Mouse (Mus musculus): ENCODE results near the gene Zfp39. TPM values are rescaled to one million over a fixed set of nuclear protein-coding genes. Genes with fewer than 3 reads are reported as not detected.
"Not testable (repeated sequence)": the region's sequence is repeated elsewhere in the genome, so short reads cannot be mapped to it uniquely, and the experiment has no call there.

Gene Zfp39
- polyA plus RNA-seq, 1 experiment = 6.3 TPM

DNA sequence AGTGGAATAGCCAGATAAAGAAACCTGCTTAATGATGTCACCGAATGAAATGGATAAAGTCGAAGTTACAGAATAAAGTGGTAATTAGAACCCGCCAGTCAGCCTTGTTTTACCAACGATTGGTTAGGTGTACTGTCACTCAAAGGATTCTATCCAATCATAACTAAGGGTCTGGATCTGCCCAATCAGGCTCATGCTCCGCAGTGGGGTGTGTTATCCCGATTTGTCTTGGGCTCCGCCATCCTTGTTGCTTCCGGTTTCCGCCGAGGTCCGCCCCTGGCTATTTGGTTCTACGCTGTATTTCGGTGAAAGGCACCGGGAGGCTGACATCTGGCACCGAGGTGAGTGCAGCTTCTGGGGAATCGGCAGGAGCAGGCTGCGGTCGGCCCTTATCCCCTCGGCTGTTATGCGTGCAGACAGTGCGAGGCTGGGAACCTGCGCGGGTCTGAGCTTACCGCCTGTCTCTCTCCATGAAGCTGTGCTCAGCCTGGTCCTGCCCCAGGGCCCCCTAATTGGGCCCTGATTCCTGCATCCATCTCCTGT, 57.0 kb downstream of the Zfp39 start, which contains the start of gene Gm12258:
Gm12258 (plus strand) TSS at position 240 of the 543 bp plus-strand sequence.
- peak; percentile 93 to 100 for DNase-seq (ENCODE audit: extremely low spot score in 1 of 2, low spot score in 1 of 2)

DNA sequence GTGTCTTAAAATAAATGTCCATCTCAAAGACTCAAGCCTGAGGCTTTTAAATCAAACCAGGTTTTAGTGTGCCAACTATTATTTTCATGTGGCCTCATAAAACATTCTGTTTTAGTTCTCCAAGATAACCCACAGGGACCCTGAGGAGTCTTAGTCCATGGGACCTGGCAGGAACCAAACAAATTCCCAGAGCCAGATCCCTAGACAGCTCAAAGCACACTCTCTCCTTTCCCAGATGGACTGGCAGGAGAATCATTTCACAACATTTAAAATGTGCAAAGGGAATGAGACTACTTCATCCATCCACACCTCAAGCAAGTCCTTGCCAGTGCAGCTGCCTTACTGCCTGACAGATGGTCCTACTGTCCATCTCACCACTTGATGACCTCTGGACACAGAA, 65.1 kb downstream of the Zfp39 start, which contains the start of gene Olfr311:
Olfr311 (plus strand) TSS at position 301 of the 400 bp plus-strand sequence.
- not testable (repeated sequence) for DNase-seq (ENCODE audit: extremely low spot score in 1 of 2, low spot score in 1 of 2)

Other genes with a start within 250 kb of the Zfp39 start
- not detected in 2 replicates for gene Olfr322, start 245.4 kb downstream of the Zfp39 start, polyA plus RNA-seq (2012; rRNA removed)
- gene Olfr320, start 223.1 kb downstream of the Zfp39 start, polyA plus RNA-seq (2012; rRNA removed) = not detected in 2 replicates
- not detected in 2 replicates for gene Olfr319, start 205.1 kb downstream of the Zfp39 start, polyA plus RNA-seq (2012; rRNA removed)
- not detected in 2 replicates for gene Olfr318, start 180.2 kb downstream of the Zfp39 start, polyA plus RNA-seq (2012; rRNA removed)
- 0.06 TPM in 1 of 2 replicates, not detected in the other for gene Olfr317, start 165.0 kb downstream of the Zfp39 start, polyA plus RNA-seq (2012; rRNA removed)
- gene Olfr316, start 151.5 kb downstream of the Zfp39 start, polyA plus RNA-seq (2012; rRNA removed) = 1.7 and 3.6 TPM in 2 replicates
- not detected in 2 replicates for gene Olfr315, start 131.0 kb downstream of the Zfp39 start, polyA plus RNA-seq (2012; rRNA removed)
- gene Olfr314, start 121.3 kb downstream of the Zfp39 start, polyA plus RNA-seq (2012; rRNA removed) = not detected in 2 replicates
- 1.2 TPM in 2 replicates for gene Fam183b, start 102.3 kb downstream of the Zfp39 start, polyA plus RNA-seq (2012; rRNA removed)
- gene Olfr313, start 89.2 kb downstream of the Zfp39 start, polyA plus RNA-seq (2012; rRNA removed) = not detected in 2 replicates
- 0.02 TPM in 1 of 2 replicates, not detected in the other for gene Olfr312, start 75.0 kb downstream of the Zfp39 start, polyA plus RNA-seq (2012; rRNA removed)
- gene Olfr311, start 65.0 kb downstream of the Zfp39 start, polyA plus RNA-seq (2012; rRNA removed) = 0.06 TPM in 1 of 2 replicates, not detected in the other
- 19.7 and 22.5 TPM in 2 replicates for gene Gm12258, start 57.1 kb downstream of the Zfp39 start, polyA plus RNA-seq (2012; rRNA removed)
- gene 2810021J22Rik, start 37.0 kb downstream of the Zfp39 start, polyA plus RNA-seq (2012; rRNA removed) = 6.9 and 7.5 TPM in 2 replicates
- 0.19 and 0.26 TPM in 2 replicates for gene Btnl10, start 13.7 kb upstream of the Zfp39 start, polyA plus RNA-seq (2012; rRNA removed)
- gene Rnf187, start 34.7 kb upstream of the Zfp39 start, polyA plus RNA-seq (2012; rRNA removed) = 554 and 589 TPM in 2 replicates
- 174 and 184 TPM in 2 replicates for gene Hist3h2ba, start 44.7 kb upstream of the Zfp39 start, polyA plus RNA-seq (2012; rRNA removed)
- 54.3 and 57.7 TPM in 2 replicates for gene Hist3h2a, start 50.5 kb upstream of the Zfp39 start, polyA plus RNA-seq (2012; rRNA removed)
- gene Trim17, start 50.5 kb upstream of the Zfp39 start, polyA plus RNA-seq (2012; rRNA removed) = 7.8 and 9.7 TPM in 2 replicates
- 26.2 and 28.4 TPM in 2 replicates for gene Trim11, start 73.9 kb upstream of the Zfp39 start, polyA plus RNA-seq (2012; rRNA removed)
- gene Obscn, start 232.2 kb upstream of the Zfp39 start, polyA plus RNA-seq (2012; rRNA removed) = 1.1 and 1.4 TPM in 2 replicates